Mouse (Mus musculus): Measurements from ENCODE around the gene Rabl3. TPM values are rescaled to one million over a fixed set of nuclear protein-coding genes. Genes with fewer than 3 reads are reported as not detected.

Gene Rabl3
- 1 to 10 TPM; 4.9 to 6.3 TPM for total RNA-seq (2021)
- long read RNA-seq, experiment 1, partial matches to known transcripts, result 0 of 3 reads
- long read RNA-seq, experiment 1, other reads (novel, unspliced or antisense), result 0 of 3 reads
- long read RNA-seq, experiment 2, partial matches to known transcripts, result 0 of 4 reads
- long read RNA-seq, experiment 2, other reads (novel, unspliced or antisense), result 0 of 4 reads

DNA sequence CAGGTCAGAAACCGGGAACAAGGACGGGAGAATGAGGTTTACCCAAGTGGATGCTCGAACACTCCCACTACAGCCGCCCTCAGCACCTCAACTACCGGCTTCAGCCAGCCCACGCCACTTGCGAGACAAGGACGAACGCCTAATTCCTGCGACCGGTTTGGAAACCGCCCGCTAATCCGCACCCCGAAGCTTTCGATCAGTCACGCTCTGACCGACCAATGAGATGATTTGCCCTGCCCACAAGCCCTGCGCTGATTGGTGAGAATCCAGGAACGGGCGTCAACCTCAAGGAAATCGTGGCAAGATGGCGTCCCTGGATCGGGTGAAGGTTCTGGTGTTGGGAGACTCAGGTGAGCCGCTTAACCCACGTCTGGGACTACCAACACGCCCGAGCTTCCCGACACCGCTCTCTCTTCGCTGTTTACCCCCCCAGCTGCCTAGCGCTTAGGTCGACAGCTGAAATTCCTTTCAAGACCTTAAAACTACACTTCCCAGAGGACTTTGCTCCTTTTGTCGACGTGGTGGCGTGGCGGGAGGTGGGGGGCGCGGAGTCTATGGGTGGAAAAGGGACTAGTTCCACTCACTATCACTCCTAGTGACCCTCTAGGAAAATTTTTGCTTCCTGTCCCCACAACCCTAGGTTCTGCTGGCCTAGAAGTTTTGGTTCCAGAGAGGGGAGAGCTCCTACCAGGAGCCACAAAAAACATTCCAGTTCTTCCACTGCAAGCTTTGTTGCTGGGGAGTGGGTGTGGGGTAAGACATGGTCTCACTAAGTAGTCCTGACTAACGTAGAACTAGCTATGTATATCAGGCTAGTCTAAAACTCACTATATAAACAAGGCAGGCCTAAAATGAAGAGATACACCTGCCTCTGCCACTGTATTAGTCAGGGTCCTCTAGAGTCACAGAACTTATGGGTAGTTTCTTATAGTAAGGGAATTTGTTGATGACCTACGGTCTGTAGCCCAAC, at the start of gene Rabl3, which contains the start of gene Gtf2e1:
Gene Rabl3, plus strand, starts transcription at position 275 of the 970 bp plus-strand sequence.
Gene Gtf2e1, minus strand, starts transcription at position 179 of the 970 bp plus-strand sequence.
- intact Hi-C loops (cut with DNase I), result no loop called here
- DNase-seq, result peak; percentile 95 to 98

DNA sequence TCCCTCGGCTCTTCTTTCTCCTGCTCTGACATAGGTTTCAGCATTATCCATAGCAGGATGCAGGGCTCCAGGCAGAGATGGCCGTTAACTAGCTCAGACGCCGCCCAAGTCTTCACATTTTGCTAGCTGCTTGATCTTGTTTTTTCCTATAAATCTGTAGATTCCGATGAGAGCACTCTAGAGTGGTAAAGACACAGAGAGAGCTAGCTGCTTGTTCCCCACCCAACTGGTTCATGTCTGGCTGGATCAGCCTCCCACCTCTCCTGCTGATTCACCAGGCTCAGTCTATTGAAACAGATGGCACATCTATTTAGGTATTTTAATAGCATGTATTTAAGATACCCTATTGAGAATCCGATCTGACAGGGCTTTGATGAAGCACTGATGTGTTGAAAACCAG, 44.7 kb upstream of the Rabl3 start:
- intact Hi-C loops (cut with DNase I), result no loop called here
- no peak for DNase-seq

DNA sequence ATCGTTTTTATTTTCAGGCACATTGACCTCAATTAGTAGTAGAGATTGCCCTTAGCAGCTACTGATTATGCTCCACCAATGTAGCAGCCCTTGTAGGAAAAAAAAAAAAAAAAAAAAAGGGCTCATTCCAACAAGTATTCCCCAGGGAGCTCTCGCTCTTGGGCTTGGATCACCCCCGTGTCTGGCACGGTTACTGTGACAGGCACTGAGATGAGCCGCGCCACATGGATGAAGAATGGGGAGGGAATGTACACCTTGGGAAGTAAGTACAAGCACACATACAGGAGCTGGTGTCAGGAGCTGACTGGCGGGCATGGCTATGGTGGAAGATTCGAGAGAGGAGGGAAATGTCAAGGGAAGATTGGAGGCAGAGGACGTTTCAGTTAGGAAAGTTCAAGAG, 41.1 kb upstream of the Rabl3 start:
- intact Hi-C loops (cut with DNase I), result no loop called here
- no peak for DNase-seq

DNA sequence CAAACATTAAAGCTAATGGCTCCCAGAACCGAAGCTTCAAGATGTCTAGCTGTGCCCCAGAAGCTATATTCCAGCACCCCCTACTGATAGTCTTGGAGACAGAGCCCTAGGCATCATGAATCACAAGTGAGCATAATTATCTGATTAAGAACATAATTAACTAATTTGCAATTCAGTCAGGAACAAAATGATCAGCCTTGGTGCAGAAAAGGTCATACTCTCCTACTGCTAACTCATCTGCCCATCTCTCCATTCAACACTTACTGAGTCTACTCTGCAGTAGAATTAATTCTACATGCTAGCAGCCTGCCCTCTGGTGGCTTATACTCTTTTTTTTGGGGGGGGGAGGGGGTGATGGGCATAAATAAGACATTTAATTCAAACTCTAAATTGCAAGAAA, 35.2 kb upstream of the Rabl3 start:
- no peak for DNase-seq
- intact Hi-C loops (cut with DNase I), result loop anchor here (5.0 kb wide), 1 partner anchor 62 kb away; no protein-coding TSS in a partner anchor

DNA sequence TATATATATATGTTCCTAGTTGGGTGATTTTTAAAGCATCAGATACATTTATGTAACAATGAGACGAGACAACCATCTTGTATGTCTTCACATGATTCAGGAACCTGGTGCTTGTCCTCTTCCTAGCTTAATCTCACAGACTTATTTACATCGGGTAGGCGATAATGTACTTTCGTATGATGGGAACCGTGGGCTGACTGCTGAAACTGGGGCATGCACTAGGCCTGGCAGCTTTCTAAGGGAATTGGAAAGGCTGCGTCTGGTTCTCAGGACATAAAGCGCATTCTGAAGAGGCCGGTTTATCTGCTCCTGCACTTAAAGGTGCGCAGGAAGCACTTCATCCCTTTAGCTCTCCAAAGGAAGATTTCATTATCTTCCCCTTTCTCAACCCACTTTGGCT, 32.9 kb upstream of the Rabl3 start:
- DNase-seq, result no peak
- intact Hi-C loops (cut with DNase I), result no loop called here

DNA sequence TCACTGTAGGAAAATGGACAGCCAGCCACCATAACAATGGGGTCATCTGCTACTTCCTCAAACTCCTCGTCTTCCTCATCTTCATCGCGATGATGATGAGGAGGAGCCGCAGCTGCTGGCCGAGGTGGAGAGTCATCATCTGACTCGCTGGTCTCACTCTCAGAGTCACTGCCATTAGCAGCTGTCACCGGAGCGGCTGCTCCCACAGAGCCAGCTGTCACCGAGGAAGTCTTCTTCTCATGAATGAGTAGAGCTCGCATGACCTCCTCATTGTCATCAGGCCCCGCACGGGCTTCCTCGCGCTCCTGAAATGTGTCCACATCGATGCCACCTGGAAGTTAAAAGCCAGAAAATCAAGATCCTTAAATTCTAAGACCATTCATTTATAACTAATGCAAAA, 28.2 kb upstream of the Rabl3 start:
- DNase-seq, result no peak
- intact Hi-C loops (cut with DNase I), result no loop called here

DNA sequence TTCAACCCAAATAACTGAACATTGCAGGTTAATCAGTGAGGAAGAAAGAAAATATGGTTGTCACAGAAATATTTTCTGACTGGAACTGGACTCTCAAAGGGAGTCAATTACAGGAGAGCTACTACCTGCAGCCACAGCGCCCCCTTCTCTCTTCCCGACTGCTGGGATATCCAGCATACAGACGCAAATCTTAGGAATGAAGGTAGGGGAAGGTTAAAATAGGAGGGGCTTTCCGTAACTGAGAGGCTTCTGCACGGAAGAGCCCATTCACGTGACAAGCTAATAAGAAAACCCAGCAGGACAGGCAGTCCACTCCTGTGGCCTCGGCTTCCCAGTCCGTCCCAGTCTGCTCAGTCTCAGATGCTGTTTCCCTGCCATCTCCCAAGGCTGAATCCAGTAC, 25.0 kb upstream of the Rabl3 start:
- intact Hi-C loops (cut with DNase I), result no loop called here
- no peak for DNase-seq

DNA sequence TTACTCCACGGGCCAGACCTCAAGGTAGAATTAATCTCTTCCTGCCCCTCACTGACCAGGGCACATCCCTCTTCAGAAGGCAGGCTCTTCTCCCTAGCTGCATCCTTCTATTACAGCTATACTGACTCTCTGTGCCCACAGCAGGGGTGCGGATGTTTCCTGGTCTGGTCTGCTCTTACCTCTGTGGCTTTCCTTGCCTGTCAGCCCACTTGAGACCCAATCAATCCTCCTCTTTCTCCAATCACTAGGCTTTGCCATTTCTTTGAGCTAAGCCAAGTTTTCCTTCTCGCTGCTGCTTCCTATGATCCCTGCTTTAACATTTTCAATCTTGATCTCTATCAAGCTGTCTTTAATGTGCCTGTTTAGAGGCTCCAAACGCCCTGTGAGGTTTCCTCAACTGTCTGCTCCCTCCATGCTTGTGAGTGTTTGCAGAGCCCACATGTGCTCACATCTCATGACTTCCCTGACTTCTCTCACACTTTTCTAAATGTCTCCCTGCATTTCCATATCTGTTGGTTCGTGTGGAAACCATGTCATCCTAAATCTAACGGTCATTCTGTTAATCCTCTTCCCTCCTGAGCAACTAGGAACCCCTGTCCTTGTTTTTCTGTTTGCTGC, 23.2 kb upstream of the Rabl3 start:
- intact Hi-C loops (cut with DNase I), result no loop called here

DNA sequence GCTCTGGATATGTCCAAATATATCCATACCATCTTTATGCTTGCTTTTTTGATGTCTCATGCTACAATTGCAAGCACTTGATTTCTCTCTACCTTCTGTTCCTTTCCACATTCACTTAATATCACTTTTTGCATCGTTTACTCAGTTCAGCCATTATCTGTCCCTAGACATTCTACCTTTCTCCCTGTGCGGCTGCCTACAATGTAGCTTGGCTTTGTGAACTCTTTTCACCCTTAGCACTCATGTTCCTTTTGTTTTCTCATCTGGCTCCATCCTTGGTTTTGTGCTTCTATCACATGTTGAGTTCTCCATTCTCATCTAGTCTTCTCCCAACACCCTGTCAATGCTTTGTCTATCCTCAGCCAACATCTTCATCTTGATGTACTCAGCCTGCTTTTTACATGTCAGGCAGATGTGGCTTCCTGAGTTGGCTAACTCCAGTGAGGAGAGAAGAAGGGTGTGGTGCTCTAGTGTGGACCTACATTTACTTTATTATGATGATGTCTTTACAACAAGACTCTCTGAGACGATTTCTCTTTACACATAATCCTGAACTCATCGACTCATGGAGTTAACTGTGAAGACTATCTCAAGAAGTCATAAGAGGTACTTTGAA, 22.0 kb upstream of the Rabl3 start:
- no peak for DNase-seq
- intact Hi-C loops (cut with DNase I), result no loop called here

More for the DNA sequence above, 23.2 kb upstream of the Rabl3 start:
- no peak for DNase-seq

DNA sequence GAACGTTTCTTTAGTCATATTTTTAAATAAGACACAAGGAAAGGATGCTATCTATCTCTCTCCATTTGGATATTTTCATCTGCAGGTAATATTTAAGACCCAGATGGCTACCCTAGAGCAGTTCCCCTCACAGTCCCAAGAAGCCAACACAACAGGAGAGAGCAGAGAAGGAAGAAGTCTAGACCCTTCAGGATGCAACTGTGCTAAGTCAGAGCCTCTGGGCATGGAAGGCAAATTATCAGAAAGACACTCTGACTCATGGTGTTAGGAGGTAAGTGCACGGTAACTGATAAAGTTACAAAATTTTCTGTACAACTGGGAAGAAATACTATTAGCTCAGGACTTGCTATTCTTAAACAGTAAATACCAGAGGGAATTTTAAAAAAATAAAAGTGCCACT, 21.0 kb upstream of the Rabl3 start:
- DNase-seq, result no peak
- intact Hi-C loops (cut with DNase I), result no loop called here

DNA sequence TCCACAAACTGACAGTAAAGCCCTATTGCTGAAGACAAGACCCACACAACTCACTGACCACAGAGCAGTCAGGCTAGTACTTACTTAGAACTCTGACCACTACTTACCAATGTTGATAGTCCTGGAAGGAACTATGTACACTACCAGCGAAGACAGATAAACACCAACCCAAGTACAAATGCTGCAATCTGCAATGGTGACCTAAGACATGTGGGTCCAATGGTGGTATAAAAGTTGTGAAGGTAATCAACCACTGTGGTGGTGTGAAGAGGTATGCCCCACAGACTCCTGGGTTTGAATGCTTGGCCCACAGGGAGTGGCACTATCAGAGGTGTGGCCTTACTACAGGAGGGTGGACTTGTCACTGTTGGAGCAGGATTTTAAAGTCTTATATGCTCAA, 20.0 kb upstream of the Rabl3 start:
- intact Hi-C loops (cut with DNase I), result no loop called here
- DNase-seq, result no peak

DNA sequence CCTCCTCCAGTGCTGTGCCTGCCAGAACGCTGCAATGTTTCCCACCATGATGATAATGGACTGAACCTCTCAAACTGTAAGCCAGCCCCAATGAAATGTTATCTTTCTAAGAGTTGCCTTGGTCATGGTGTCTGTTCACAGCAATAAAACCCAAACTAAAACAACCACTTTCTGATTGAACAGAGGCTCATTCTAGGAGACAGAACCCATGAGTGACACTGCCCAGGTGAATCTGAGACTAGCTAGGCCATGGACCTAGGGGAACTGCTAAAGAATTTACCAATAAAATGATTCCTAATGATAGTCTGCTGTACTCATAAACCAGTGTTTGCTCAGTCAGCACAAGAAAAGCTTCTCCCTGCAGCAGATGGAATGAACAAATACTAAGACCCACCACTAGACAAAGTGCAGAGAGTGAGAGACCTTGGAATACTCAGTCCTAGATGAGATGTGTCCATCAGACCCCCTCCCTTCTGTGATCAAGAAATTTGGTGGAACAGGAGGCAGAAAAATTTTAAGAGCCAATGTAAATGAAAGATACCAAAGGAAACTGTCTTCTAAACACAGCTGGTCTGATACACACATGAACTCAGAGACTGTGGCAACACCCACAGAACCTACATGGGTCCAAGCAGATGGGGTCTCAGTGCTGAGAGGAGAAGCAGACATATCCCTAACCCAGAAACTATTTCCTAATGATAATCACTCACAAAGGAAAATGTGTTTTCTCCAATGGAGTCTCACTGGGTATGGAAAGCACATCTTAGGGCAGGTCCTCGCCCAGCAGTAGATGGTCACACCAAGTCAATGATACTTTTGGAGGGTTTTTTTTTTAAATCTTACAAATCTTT, 19.3 kb upstream of the Rabl3 start:
- no peak for DNase-seq
- intact Hi-C loops (cut with DNase I), result no loop called here

DNA sequence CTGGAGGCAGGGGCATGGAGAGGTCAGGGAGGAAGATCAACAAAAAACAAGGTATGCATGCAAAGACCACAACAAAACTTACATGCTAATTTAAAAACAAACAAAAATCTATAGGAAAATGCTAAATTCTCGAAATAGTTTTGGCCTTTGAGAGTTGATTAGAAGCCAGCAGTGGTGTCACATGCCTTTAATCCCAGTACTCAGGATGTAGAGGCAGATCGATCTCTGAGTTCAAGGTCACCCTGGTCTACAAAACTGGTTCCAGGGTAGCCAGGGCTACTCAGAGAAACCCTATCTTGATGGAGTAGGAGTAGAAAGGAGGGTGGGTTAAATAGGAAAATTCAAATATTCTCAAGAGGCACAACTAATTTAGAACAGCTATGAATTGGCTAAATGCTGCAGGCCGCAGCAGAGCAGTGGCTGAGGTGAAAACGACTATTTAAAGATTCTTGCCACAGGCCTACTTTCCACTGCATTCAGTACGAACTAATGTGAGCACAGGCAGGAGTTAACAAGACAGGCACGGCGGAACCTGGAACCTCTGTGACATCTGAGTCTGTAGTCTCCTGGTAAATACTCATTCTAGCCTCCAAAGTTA, 17.5 kb upstream of the Rabl3 start:
- intact Hi-C loops (cut with DNase I), result no loop called here
- DNase-seq, result no peak

DNA sequence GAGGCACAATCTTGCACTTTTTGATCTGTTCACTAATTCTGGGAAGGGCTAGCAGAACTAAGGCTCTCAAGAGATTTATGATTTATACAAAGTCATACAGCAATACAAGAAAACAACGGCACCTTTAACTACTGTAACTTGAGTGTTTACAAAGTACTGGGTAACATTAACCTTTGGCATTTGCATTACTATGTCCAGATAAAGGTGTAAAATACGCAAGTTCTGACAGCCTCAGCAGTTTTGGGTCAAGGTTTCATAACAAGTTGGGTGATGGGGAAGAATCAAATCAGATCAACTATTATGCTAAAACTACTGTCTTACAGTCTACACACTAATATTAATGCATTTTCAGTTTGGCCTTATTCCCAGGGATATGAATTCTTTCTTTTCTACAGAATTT, 14.6 kb upstream of the Rabl3 start:
- intact Hi-C loops (cut with DNase I), result no loop called here

DNA sequence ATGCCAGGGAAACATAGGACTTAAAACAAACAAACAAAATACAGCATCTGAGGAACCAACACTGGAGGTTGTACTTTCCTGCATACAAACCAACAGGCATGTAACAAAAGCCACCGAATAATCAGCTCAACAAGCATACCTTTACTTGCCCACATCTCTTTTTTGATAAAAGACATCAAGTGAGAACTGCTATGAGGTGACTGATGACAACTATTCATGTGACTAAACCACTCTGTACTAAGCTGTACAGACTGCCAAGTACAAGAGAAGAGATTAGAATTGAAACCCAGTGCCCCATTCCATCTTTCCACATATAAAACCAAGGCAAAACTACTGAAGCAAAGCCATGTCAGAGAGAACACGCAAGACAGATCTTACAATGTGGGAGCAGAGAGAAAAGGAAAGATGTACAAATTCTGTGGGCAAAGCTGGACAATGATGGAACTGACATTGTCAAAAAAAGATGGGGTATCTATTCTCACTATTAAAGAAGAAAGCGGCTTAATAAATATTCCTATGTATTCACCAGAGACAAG, 12.9 kb upstream of the Rabl3 start:
- no peak for DNase-seq
- intact Hi-C loops (cut with DNase I), result no loop called here

More for the DNA sequence above, 14.6 kb upstream of the Rabl3 start:
- no peak for DNase-seq

DNA sequence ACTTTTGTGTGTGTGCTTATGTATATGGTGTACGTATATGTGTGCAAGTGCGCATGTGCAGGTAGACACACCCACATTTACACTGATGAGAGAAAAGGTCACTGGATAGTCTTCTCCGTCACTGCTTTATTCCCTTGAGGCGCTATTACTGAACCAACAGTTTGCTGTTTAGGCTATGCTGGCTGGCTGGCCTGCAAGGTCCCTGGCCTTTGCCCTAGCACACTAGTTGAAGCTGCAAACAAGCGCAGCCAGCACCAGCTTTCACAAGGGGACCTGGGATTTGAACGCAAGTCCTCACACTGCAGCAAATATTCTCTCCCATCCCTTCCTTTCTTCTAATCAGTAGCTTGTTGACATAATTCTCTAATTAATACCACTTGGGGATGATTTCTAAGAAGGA, 9.5 kb upstream of the Rabl3 start:
- intact Hi-C loops (cut with DNase I), result loop anchor here (5.0 kb wide), 1 partner anchor 117 kb away; no protein-coding TSS in a partner anchor
- no peak for DNase-seq

DNA sequence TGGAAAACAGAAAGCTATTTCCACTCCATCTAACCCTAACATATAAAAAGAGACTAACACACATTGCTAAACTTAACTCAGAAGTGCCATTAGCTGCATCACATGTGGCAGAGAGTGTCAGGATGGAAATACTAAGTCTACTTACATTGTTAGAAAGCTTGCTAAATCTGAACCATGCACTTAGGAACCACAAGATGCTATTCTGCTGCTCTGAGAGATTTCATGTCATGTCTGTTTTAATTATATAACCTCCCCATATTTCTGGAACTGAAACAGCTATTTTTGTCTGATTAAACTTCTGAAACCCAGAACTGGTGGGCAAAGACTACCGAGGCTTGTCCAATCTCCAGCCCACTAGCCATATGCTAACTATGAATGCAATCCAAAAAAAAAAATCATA, 7.6 kb upstream of the Rabl3 start:
- DNase-seq, result no peak
- intact Hi-C loops (cut with DNase I), result loop anchor here (5.0 kb wide), 1 partner anchor 115 kb away; no protein-coding TSS in a partner anchor

DNA sequence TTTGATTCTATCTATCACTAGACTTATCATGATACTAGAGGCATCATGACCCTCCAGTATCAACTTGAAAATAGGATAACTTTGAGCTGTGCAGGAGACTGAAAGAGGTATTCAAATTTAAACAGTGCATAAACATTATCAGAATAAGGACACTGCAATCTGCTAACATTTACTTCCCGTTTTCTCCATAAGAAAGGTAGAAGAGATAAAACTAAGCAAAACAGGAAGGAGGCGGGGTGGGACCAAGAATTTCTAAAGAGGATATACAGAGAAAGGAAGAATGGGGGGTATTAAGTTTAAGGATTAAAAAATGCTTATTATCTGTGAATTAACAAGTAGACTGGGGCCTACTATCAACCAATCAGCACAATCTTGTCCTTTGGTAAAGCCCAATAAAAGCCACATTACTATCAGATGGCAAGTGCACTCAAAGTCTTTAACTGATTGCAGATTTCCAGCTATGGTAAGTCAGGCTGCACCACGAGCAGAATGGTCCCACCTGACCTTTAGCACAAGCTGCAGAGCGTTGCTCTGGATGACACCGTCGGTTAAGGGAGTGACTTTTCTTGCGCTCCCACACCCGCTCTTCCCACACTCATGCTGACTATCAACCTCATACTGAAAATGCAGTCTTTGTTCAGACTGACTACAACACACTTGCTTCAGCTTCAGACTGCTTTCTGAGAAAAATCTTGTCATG, 6.2 kb upstream of the Rabl3 start:
- DNase-seq, result no peak
- intact Hi-C loops (cut with DNase I), result loop anchor here (5.0 kb wide), 1 partner anchor 114 kb away; no protein-coding TSS in a partner anchor

DNA sequence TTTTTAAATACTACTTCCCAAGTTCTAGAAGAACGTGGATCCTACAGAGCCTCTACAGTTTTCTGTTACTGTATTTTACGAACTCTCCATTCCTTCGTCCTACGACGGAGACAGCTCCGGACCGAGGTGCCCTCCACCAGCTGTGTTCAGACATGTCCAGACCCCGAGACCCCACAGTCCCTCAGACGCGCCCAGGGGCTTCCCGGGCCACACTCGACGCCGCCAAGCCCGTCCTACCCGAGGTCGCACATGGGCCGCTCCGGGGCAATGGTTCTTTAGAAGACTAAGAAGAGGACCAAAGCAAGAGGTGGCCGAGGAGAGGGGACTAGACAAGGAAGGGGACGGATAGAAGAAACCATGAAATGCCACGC, 460 bp upstream of the Rabl3 start:
- peak in 1 of 2 experiments; percentile 8 for DNase-seq
- intact Hi-C loops (cut with DNase I), result no loop called here

Data from gastrocnemius, postnatal 36 days (tissue).